Mouse (Mus musculus): Measurements from ENCODE around the gene Mrgpra2b.
"Not testable (repeated sequence)": the region's sequence is repeated elsewhere in the genome, so short reads cannot be mapped to it uniquely, and the experiment has no call there.

Gene Mrgpra2b

DNA sequence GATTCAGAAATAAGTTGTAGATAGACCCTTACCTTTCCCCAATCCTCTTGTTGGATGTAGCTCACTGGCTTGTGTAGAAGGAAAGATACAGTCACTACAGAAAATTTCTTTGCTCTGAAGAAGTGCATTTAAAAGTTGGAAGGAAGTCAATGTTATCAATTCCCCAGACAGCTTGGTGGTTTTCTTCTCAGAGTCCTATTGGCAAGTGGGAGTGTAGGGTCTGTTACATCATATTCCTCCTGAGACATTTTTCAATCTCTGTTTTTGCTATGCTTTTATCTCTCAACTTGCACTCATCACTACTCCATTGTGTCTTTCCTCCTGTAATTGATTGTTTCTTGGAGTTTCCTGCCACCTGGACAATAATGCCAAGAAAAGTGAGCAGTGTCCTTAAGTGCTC is at the start of gene Mrgpra2b:
Mrgpra2b (minus strand) TSS at position 101 of the 400 bp plus-strand sequence.
- DNase-seq (ENCODE audit: low spot score): no peak

DNA sequence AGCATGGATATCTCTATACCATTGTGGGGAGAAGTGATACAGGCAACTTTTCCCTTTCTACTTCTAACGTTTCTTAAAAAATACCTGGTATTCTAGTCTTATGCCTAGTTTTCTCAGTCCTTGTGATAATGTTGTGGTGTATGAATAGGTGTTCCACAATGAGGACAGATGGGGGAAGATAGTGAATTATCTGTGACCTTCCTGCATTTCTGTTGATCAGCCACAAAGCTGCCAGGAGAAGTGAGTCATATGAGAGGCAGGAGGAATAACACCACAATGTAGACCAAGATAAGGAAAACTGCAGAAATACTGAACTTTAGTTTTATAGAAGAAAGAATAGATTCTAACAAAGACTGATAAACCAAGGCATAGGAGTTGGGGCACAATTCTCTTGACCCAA is 12.3 kb downstream of the Mrgpra2b start:
- no peak for DNase-seq (ENCODE audit: low spot score)

DNA sequence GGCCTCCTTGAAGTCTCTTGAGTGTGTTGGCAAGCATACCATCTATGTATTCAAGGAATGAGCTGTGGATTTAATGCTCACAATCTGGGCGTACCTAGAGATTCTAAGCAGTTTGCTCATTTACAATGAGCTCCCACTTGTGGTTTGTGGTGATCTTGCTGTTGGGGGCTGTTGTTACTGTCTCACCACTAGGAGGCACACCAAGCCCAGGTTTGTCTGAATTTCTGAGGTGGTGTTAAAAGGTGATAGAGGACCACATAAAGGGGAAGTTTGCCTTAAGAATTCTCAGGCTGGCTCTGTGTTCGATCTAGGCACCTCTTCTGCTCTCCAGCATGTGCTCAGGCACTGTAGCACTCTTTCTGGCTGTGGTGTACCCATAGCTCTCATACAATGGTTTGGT is 13.6 kb downstream of the Mrgpra2b start:
- DNase-seq (ENCODE audit: low spot score): no peak

DNA sequence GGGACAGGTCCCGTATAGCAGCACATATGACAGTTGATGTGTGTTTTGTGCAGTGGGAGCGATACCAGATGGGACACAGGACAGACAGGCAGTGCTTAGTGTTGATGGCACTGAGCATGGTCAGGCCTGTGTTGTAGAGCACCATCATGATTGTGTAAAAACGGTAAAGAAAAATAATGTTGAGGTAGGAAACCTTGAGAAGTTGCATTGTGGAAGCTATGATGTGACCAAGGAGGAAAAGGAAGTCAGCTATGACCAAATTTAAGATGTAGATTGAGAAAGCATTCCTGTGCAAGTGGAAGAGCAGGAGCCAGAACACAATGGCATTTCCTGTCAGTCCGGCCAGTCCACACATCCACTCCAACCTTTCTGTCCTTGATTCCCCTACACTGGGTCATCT is 25.7 kb downstream of the Mrgpra2b start:
- no peak for DNase-seq (ENCODE audit: low spot score)

DNA sequence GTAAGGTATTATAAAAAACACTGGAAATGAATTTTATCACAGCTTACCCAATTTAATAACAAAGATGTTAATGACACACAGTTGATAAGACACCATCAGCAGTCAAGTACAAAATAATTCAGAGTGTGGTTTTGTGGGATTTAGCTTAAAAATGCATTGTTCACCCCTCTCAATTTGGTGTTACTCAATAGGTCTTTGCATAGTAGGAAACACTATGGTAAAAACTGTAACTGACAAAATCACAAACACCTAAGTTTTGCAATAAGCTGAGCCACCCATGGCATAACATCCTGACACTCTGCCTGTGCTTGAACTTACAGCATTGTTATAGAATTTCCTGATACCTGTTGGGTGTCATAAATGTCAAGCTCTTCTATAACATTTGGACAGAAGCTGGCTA is 37.4 kb downstream of the Mrgpra2b start:
- not testable (repeated sequence) for DNase-seq (ENCODE audit: low spot score)

DNA sequence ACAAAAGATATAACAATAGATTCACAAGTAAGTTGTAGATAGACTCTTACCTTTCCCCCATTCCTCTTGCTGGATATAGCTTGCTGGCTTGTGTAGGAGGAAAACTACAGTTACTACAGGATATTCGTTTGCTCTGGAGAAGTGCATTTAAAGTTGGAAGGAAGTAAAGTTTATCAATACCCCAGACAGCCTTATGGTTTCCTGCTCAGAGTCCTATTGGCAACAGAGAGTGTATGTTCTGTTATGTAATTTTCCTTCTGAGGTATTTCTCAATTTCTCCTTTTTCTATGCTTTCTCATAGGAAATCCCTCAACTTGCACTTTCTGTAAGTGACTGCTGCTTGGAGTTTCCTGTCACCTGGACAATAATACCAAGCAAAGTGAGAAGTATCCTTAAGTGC is 39.2 kb downstream of the Mrgpra2b start:
- DNase-seq (ENCODE audit: low spot score): not testable (repeated sequence)

DNA sequence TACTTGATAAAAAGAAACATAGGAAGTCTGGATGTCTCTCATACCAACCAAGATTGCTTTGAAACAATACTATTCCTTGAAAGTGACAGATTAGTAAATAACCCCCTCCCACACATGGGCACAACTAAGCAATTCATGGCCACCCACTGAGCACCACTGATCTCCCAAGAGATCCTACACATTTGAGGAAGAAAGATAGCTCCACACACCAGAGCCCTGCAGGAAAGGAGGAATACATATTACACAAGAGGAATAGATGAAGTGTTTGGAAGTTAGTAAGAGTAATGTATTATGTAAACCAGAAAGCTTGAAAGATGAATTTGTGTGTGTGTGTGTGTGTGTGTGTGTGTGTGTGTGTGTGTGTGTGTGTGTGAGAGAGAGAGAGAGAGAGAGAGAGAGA is 45.5 kb downstream of the Mrgpra2b start:
- not testable (repeated sequence) for DNase-seq (ENCODE audit: low spot score)

DNA sequence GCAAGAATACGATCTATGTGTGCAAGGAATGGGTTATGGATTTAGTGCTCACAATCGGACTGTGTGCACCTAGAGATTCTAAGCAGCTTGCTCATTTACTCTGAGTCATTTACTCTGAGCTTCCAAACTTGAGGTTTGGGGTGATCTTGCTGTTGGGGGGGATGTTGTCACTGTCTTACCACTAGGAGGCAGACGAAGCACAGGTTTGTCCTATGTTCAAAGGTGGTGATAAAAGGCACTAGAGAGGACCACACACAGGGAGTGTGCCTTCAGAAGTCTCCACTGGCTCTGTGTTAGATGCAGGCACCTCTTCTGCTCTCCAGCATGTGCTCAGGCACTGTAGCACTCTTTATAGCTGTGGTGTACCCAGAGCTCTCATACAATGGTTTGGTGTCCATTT is 54.8 kb downstream of the Mrgpra2b start:
- not testable (repeated sequence) for DNase-seq (ENCODE audit: low spot score)

DNA sequence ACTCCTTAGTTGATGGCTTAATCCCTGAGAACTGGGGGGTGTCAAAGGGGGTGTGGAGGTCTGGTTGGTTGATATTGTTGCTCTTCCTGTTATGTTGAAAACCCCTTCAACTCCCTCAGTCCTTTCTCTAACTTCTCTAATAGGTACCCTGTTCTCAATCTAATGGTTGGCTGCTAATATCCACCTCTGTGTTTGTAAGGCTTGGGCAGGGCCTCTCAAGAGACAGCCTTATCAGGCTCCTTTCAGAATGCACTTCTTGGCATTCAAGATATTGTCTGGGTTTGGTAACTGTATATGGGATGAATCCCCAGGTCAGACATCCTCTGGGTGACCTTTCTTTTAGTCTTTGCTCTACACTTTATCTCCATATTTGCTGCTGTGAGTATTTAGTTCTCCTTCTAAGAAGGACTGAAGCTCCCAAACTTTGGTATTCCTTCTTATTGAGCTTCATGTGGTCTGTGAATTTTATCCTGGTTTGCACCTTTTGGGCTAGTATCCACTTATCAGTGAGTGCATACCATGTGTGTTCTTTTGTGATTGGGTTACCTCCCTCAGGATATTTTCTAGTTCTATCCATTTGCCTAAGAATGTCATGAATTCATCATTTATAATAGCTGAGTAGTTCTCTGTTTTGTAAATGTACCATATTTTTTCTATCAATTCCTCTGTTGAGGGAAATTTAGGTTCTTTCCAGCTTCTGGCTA is 63.2 kb downstream of the Mrgpra2b start:
- not testable (repeated sequence) for DNase-seq (ENCODE audit: low spot score)

DNA sequence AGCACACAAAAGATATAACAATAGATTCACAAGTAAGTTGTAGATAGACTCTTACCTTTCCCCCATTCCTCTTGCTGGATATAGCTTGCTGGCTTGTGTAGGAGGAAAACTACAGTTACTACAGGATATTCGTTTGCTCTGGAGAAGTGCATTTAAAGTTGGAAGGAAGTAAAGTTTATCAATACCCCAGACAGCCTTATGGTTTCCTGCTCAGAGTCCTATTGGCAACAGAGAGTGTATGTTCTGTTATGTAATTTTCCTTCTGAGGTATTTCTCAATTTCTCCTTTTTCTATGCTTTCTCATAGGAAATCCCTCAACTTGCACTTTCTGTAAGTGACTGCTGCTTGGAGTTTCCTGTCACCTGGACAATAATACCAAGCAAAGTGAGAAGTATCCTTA is 76.6 kb downstream of the Mrgpra2b start, which contains the start of gene Mrgpra2a:
Mrgpra2a (minus strand) TSS at position 125 of the 400 bp plus-strand sequence.
- not testable (repeated sequence) for DNase-seq (ENCODE audit: low spot score)

DNA sequence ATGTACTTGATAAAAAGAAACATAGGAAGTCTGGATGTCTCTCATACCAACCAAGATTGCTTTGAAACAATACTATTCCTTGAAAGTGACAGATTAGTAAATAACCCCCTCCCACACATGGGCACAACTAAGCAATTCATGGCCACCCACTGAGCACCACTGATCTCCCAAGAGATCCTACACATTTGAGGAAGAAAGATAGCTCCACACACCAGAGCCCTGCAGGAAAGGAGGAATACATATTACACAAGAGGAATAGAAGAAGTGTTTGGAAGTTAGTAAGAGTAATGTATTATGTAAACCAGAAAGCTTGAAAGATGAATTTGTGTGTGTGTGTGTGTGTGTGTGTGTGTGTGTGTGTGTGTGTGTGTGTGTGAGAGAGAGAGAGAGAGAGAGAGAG is 82.9 kb downstream of the Mrgpra2b start:
- not testable (repeated sequence) for DNase-seq (ENCODE audit: low spot score)

DNA sequence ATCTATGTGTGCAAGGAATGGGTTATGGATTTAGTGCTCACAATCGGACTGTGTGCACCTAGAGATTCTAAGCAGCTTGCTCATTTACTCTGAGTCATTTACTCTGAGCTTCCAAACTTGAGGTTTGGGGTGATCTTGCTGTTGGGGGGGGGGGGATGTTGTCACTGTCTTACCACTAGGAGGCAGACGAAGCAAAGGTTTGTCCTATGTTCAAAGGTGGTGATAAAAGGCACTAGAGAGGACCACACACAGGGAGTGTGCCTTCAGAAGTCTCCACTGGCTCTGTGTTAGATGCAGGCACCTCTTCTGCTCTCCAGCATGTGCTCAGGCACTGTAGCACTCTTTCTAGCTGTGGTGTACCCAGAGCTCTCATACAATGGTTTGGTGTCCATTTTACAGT is 92.2 kb downstream of the Mrgpra2b start:
- not testable (repeated sequence) for DNase-seq (ENCODE audit: low spot score)

DNA sequence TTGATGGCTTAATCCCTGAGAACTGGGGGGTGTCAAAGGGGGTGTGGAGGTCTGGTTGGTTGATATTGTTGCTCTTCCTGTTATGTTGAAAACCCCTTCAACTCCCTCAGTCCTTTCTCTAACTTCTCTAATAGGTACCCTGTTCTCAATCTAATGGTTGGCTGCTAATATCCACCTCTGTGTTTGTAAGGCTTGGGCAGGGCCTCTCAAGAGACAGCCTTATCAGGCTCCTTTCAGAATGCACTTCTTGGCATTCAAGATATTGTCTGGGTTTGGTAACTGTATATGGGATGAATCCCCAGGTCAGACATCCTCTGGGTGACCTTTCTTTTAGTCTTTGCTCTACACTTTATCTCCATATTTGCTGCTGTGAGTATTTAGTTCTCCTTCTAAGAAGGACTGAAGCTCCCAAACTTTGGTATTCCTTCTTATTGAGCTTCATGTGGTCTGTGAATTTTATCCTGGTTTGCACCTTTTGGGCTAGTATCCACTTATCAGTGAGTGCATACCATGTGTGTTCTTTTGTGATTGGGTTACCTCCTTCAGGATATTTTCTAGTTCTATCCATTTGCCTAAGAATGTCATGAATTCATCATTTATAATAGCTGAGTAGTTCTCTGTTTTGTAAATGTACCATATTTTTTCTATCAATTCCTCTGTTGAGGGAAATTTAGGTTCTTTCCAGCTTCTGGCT is 100.7 kb downstream of the Mrgpra2b start:
- not testable (repeated sequence) for DNase-seq (ENCODE audit: low spot score)
